Mouse (Mus musculus) embryonic facial prominence, embryonic 12.5 days (tissue): ENCODE measurements at regions not wholly inside any gene's neighbourhood (a gene's known extent, or its start where the extent isn't known, plus 50 kb on each side); places are given as distances from the start of the nearest gene placed in this dataset.

ENCODE experiments used
- ATAC-seq: fragments of 200-750 bp; cut with Nextera tagmentation; 2 replicates; pipeline ENCODE4 v1.8.0; 2017; ENCODE audit not compliant: insufficient number of reproducible peaks, insufficient read depth, low FRiP score, low TSS enrichment
- H3K27ac ChIP-seq: fragments of 300-500 bp; sonication (generic); 2 replicates; pipeline ENCODE4 v1.5.1; 2016; ENCODE audit warnings: mild to moderate bottlenecking
- H3K27me3 ChIP-seq: fragments of 300-500 bp; sonication (generic); 2 replicates; pipeline ENCODE4 v1.6.1; 2016; ENCODE audit warnings: mild to moderate bottlenecking, moderate library complexity
- H3K36me3 ChIP-seq: fragments of 300-500 bp; sonication (generic); 2 replicates; pipeline ENCODE4 v1.6.1; 2016; ENCODE audit warnings: mild to moderate bottlenecking
- H3K4me1 ChIP-seq: fragments of 300-500 bp; sonication (generic); 2 replicates; pipeline ENCODE4 v1.6.1; 2016
- H3K4me2 ChIP-seq: fragments of 300-500 bp; sonication (generic); replicated peaks from 2 replicates; pipeline ENCODE4 v1.6.1; 2016; ENCODE audit warnings: mild to moderate bottlenecking, moderate library complexity
- H3K4me3 ChIP-seq: fragments of 300-500 bp; sonication (generic); 2 replicates; pipeline ENCODE4 v1.5.1; 2016; ENCODE audit warnings: mild to moderate bottlenecking
- H3K9ac ChIP-seq: fragments of 300-500 bp; sonication (generic); 2 replicates; pipeline ENCODE4 v1.6.1; 2016; ENCODE audit warnings: mild to moderate bottlenecking, moderate library complexity
- H3K9me3 ChIP-seq: fragments of 300-500 bp; sonication (generic); 2 replicates; pipeline ENCODE4 v1.6.1; 2016; ENCODE audit warnings: mild to moderate bottlenecking, moderate library complexity
- WGBS: fragments of 180-500 bp; shearing (Covaris S2); methylation state at CpG from one replicate; pipeline ENCODE4 v1.1.7; 2016; 5-methylcytosine and 5-hydroxymethylcytosine counted together

- H3K9ac ChIP-seq = no peak overlapping the region
- H3K36me3 ChIP-seq = no peaks in the 10 kb centered on the region
- peak overlapping the region; percentile 3; the same call in 1 of the 2 replicates for H3K4me2 ChIP-seq
- peaks cover 48% of the 10 kb centered on the region for H3K4me1 ChIP-seq
- H3K27ac ChIP-seq = peak overlapping the region; percentile 60
- no peaks in the 10 kb centered on the region for H3K9me3 ChIP-seq
- H3K4me3 ChIP-seq = no peak overlapping the region
- peaks cover 14% of the 10 kb centered on the region for H3K27me3 ChIP-seq
- no peak for ATAC-seq
- WGBS = 19% methylated on average over 19 of the region's 19 CpGs
Observed at GRCm38 (mm10) chr17:83078601-83079360, 136.3 kb upstream of the Pkdcc start.

- Histone ChIP-seq H3K27me3 (peaks cover 14% of the 10 kb centered on the region), H3K9me3 (no peaks in the 10 kb centered on the region), H3K4me2 (no peak overlapping the region), H3K4me3 (no peak overlapping the region), H3K4me1 (peaks cover 52% of the 10 kb centered on the region), H3K9ac (no peak overlapping the region), H3K36me3 (no peaks in the 10 kb centered on the region), H3K27ac (no peak overlapping the region)
- 57% methylated on average over 7 of the region's 7 CpGs for WGBS
- no peak for ATAC-seq
Observed at GRCm38 (mm10) chr17:83079361-83079685, 135.8 kb upstream of the Pkdcc start.

- Histone ChIP-seq H3K4me1 (peaks cover 49% of the 10 kb centered on the region), H3K9me3 (no peaks in the 10 kb centered on the region), H3K36me3 (no peaks in the 10 kb centered on the region), H3K4me3 (no peak overlapping the region), H3K27me3 (peaks cover 20% of the 10 kb centered on the region), H3K4me2 (no peak overlapping the region), H3K27ac (no peak overlapping the region), H3K9ac (no peak overlapping the region)
- ATAC-seq = no peak
- WGBS = 32% methylated on average over 8 of the region's 8 CpGs
Observed at GRCm38 (mm10) chr17:83081729-83082128, 133.4 kb upstream of the Pkdcc start.

- Histone ChIP-seq H3K4me2 (no peak overlapping the region), H3K36me3 (no peaks in the 10 kb centered on the region), H3K27ac (peak overlapping the region; percentile 66), H3K4me3 (no peak overlapping the region), H3K27me3 (peaks cover 15% of the 10 kb centered on the region; the same call in 1 of the 2 replicates), H3K9ac (no peak overlapping the region), H3K4me1 (peaks cover 32% of the 10 kb centered on the region), H3K9me3 (no peaks in the 10 kb centered on the region)
- 38% methylated on average over 3 of the region's 3 CpGs for WGBS
- no peak for ATAC-seq
Observed at GRCm38 (mm10) chr17:83083521-83083920, 131.6 kb upstream of the Pkdcc start.

- 85% methylated on average over 10 of the region's 10 CpGs for WGBS
- H3K4me3 ChIP-seq = no peak overlapping the region
- no peaks in the 10 kb centered on the region for H3K9me3 ChIP-seq
- H3K27me3 ChIP-seq = peaks cover 6% of the 10 kb centered on the region; the same call in 1 of the 2 replicates
- H3K27ac ChIP-seq = no peak overlapping the region
- H3K4me1 ChIP-seq = peaks cover 26% of the 10 kb centered on the region
- H3K4me2 ChIP-seq = no peak overlapping the region
- H3K36me3 ChIP-seq = no peaks in the 10 kb centered on the region
- no peak for ATAC-seq
- H3K9ac ChIP-seq = no peak overlapping the region
Observed at GRCm38 (mm10) chr17:83085792-83086475, 129.2 kb upstream of the Pkdcc start.

GRCm38 (mm10) chr17:83086703-83087102 is 128.4 kb upstream of the Pkdcc start:
- Histone ChIP-seq H3K9ac (no peak overlapping the region), H3K36me3 (no peaks in the 10 kb centered on the region), H3K4me1 (peaks cover 22% of the 10 kb centered on the region), H3K27ac (no peak overlapping the region), H3K4me2 (no peak overlapping the region), H3K27me3 (peaks cover 6% of the 10 kb centered on the region; the same call in 1 of the 2 replicates), H3K4me3 (no peak overlapping the region), H3K9me3 (no peaks in the 10 kb centered on the region)
- ATAC-seq = no peak
- 85% methylated on average over 2 of the region's 2 CpGs for WGBS

GRCm38 (mm10) chr17:83088471-83088870 is 126.6 kb upstream of the Pkdcc start:
- Histone ChIP-seq H3K36me3 (no peaks in the 10 kb centered on the region), H3K9me3 (no peaks in the 10 kb centered on the region), H3K27ac (no peak overlapping the region), H3K4me1 (peaks cover 7% of the 10 kb centered on the region), H3K4me2 (no peak overlapping the region), H3K9ac (no peak overlapping the region), H3K27me3 (peaks cover 6% of the 10 kb centered on the region; the same call in 1 of the 2 replicates), H3K4me3 (no peak overlapping the region)
- no peak for ATAC-seq
- 84% methylated on average over 2 of the region's 2 CpGs for WGBS

- 66% methylated on average over 10 of the region's 10 CpGs for WGBS
- Histone ChIP-seq H3K4me1 (no peaks in the 10 kb centered on the region), H3K4me2 (no peak overlapping the region), H3K9ac (no peak overlapping the region), H3K27me3 (peaks cover 6% of the 10 kb centered on the region; the same call in 1 of the 2 replicates), H3K4me3 (no peak overlapping the region), H3K27ac (no peak overlapping the region), H3K9me3 (no peaks in the 10 kb centered on the region), H3K36me3 (no peaks in the 10 kb centered on the region)
- no peak for ATAC-seq
Observed at GRCm38 (mm10) chr17:83089856-83090692, 125.0 kb upstream of the Pkdcc start.

GRCm38 (mm10) chr17:83093862-83094261 is 121.2 kb upstream of the Pkdcc start:
- no peaks in the 10 kb centered on the region for H3K9me3 ChIP-seq
- H3K9ac ChIP-seq = no peak overlapping the region
- WGBS = 80% methylated on average over 5 of the region's 5 CpGs
- H3K36me3 ChIP-seq = no peaks in the 10 kb centered on the region
- no peak for ATAC-seq
- no peaks in the 10 kb centered on the region for H3K27me3 ChIP-seq
- H3K4me1 ChIP-seq = peaks cover 14% of the 10 kb centered on the region
- H3K27ac ChIP-seq = no peak overlapping the region
- H3K4me3 ChIP-seq = no peak overlapping the region
- no peak overlapping the region for H3K4me2 ChIP-seq

- Histone ChIP-seq H3K9ac (no peak overlapping the region), H3K27ac (no peak overlapping the region), H3K9me3 (no peaks in the 10 kb centered on the region), H3K4me1 (peaks cover 20% of the 10 kb centered on the region), H3K4me2 (no peak overlapping the region), H3K27me3 (peaks cover 3% of the 10 kb centered on the region; the same call in 1 of the 2 replicates), H3K36me3 (no peaks in the 10 kb centered on the region), H3K4me3 (no peak overlapping the region)
- 58% methylated on average over 8 of the region's 8 CpGs for WGBS
- no peak for ATAC-seq
Observed at GRCm38 (mm10) chr17:83096451-83096850, 118.6 kb upstream of the Pkdcc start.

- Histone ChIP-seq H3K4me1 (peaks cover 20% of the 10 kb centered on the region), H3K9ac (no peak overlapping the region), H3K27me3 (peaks cover 8% of the 10 kb centered on the region; the same call in 1 of the 2 replicates), H3K27ac (no peak overlapping the region), H3K36me3 (no peaks in the 10 kb centered on the region), H3K4me2 (no peak overlapping the region), H3K9me3 (no peaks in the 10 kb centered on the region), H3K4me3 (no peak overlapping the region)
- 83% methylated on average over 16 of the region's 16 CpGs for whole genome bisulfite sequencing
- no peak for ATAC-seq
Observed at GRCm38 (mm10) chr17:83097998-83098397, 117.1 kb upstream of the Pkdcc start.
